Mouse (Mus musculus) intestine, embryonic 16.5 days (tissue): Measurements from ENCODE around the gene Larp1b. TPM values are rescaled to one million over a fixed set of nuclear protein-coding genes. Genes with fewer than 3 reads are reported as not detected.
A peak's percentile ranks its signal among the peaks of the same experiment; 100 is the strongest.
"Not testable (repeated sequence)": the region's sequence is repeated elsewhere in the genome, so short reads cannot be mapped to it uniquely, and the experiment has no call there.

Experiments
- ATAC-seq: fragments of 200-750 bp; cut with Nextera tagmentation; 2 replicates; pipeline ENCODE4 v1.8.0; 2017; ENCODE audit warnings: moderate TSS enrichment, moderate library complexity
- H3K27ac ChIP-seq: fragments of 300-500 bp; sonication (generic); 2 replicates; pipeline ENCODE4 v1.5.1; 2014; ENCODE audit warnings: mild to moderate bottlenecking, low read length
- H3K27me3 ChIP-seq: fragments of 300-500 bp; sonication (generic); replicated peaks from 2 replicates; pipeline ENCODE4 v1.6.1; 2014; ENCODE audit warnings: low read length, control low read depth, mixed read lengths; ENCODE audit not compliant: control insufficient read depth, insufficient read depth
- H3K36me3 ChIP-seq: fragments of 300-500 bp; sonication (generic); 2 replicates; pipeline ENCODE4 v1.6.1; 2014; ENCODE audit warnings: low read length, control low read depth; ENCODE audit not compliant: control insufficient read depth, insufficient read depth
- H3K4me1 ChIP-seq: fragments of 300-500 bp; sonication (generic); 2 replicates; pipeline ENCODE4 v1.6.1; 2014; ENCODE audit warnings: low read length, control low read depth, mixed read lengths; ENCODE audit not compliant: control insufficient read depth, insufficient read depth
- H3K4me2 ChIP-seq: fragments of 300-500 bp; sonication (generic); 2 replicates; pipeline ENCODE4 v1.6.1; 2014; ENCODE audit warnings: low read depth, low read length, control low read depth
- H3K4me3 ChIP-seq: fragments of 300-500 bp; sonication (generic); 2 replicates; pipeline ENCODE4 v1.5.1; 2014; ENCODE audit warnings: mild to moderate bottlenecking, low read length
- H3K9ac ChIP-seq: fragments of 300-500 bp; sonication (generic); 2 replicates; pipeline ENCODE4 v1.6.1; 2014; ENCODE audit warnings: low read depth, low read length
- H3K9me3 ChIP-seq: fragments of 300-500 bp; sonication (generic); 2 replicates; pipeline ENCODE4 v1.6.1; 2016; ENCODE audit warnings: low read length, control low read depth; ENCODE audit not compliant: control insufficient read depth
- WGBS: fragments of 180-500 bp; shearing (Covaris S2); extraction: QIAGEN DNeasy Blood & Tissue Kit; methylation state at CpG from one replicate; pipeline ENCODE4 v1.1.7; 2014; 5-methylcytosine and 5-hydroxymethylcytosine counted together
- polyA plus RNA-seq: library from polyadenylated mRNA; unstranded; fragments of >200 nt; fragmentation: Nextera tagmentation; extraction: Ambion mirVana; gene quantifications from 2 replicates; pipeline ENCODE4 v1.2.1, GENCODE M21; 2015

The Larp1b gene
- polyA plus RNA-seq = 13.1 and 14.4 TPM in 2 replicates

- Histone ChIP-seq H3K36me3 (no peaks in the 10 kb centered on the region), H3K4me2 (peak within 1 kb of the TSS; percentile 93), H3K4me1 (0 out of 2 replicates have a peak, but pooled peaks cover 3% of the 10 kb centered on the region), H3K9ac (peak within 1 kb of the TSS; percentile 81), H3K9me3 (no peaks in the 10 kb centered on the region), H3K27me3 (no peaks in the 10 kb centered on the region), H3K4me3 (peak within 1 kb of the TSS; percentile 81), H3K27ac (peak within 1 kb of the TSS; percentile 88)
- WGBS = under 1% methylated on average over 66 of the region's 66 CpGs
- peak; percentile 94 for ATAC-seq
Observed at GRCm38 (mm10) chr3:40949170-40949902, at the start of gene Larp1b. Gene Larp1b, plus strand, starts transcription at chr3:40949828.

- not testable (repeated sequence) for H3K4me2 ChIP-seq, H3K36me3 ChIP-seq, H3K9me3 ChIP-seq, ATAC-seq, H3K4me1 ChIP-seq, H3K9ac ChIP-seq, H3K27ac ChIP-seq, H3K4me3 ChIP-seq, H3K27me3 ChIP-seq
- WGBS = 97% methylated on average over 4 of the region's 10 CpGs
Observed at GRCm38 (mm10) chr3:40902443-40902842, 47.2 kb upstream of the Larp1b start, which contains the start of gene 1700034I23Rik. Gene 1700034I23Rik, minus strand, starts transcription at chr3:40902543.

GRCm38 (mm10) chr3:40938189-40938588 is 11.4 kb upstream of the Larp1b start:
- Histone ChIP-seq H3K4me2 (no peak overlapping the region), H3K27ac (no peak overlapping the region), H3K9me3 (no peaks in the 10 kb centered on the region), H3K4me3 (no peak overlapping the region), H3K27me3 (no peaks in the 10 kb centered on the region), H3K4me1 (no peaks in the 10 kb centered on the region), H3K9ac (no peak overlapping the region), H3K36me3 (peaks cover 6% of the 10 kb centered on the region)
- WGBS = 72% methylated on average over 5 of the region's 5 CpGs
- no peak for ATAC-seq

GRCm38 (mm10) chr3:40938592-40938991 is 11.0 kb upstream of the Larp1b start:
- Histone ChIP-seq H3K4me2 (no peak overlapping the region), H3K27ac (no peak overlapping the region), H3K27me3 (no peaks in the 10 kb centered on the region), H3K4me1 (no peaks in the 10 kb centered on the region), H3K36me3 (peaks cover 4% of the 10 kb centered on the region), H3K9ac (no peak overlapping the region), H3K9me3 (no peaks in the 10 kb centered on the region), H3K4me3 (no peak overlapping the region)
- 0 out of 2 replicates have a peak, but pooled peaks have one; percentile 48 for ATAC-seq
- WGBS = 92% methylated on average over 4 of the region's 4 CpGs

GRCm38 (mm10) chr3:40939019-40939418 is 10.6 kb upstream of the Larp1b start:
- H3K9me3 ChIP-seq = no peaks in the 10 kb centered on the region
- no peak overlapping the region for H3K4me3 ChIP-seq
- H3K27me3 ChIP-seq = no peaks in the 10 kb centered on the region
- no peak overlapping the region for H3K4me2 ChIP-seq
- H3K9ac ChIP-seq = no peak overlapping the region
- peaks cover 1% of the 10 kb centered on the region; the same call in 1 of the 2 replicates for H3K36me3 ChIP-seq
- H3K4me1 ChIP-seq = no peaks in the 10 kb centered on the region
- no peak overlapping the region for H3K27ac ChIP-seq
- ATAC-seq = no peak

- H3K36me3 ChIP-seq = no peaks in the 10 kb centered on the region
- peak overlapping the region; percentile 93 for H3K4me2 ChIP-seq
- H3K27me3 ChIP-seq = no peaks in the 10 kb centered on the region
- 0 out of 2 replicates have a peak, but pooled peaks cover 3% of the 10 kb centered on the region for H3K4me1 ChIP-seq
- peak overlapping the region; percentile 81 for H3K4me3 ChIP-seq
- peak overlapping the region; percentile 81 for H3K9ac ChIP-seq
- H3K9me3 ChIP-seq = no peaks in the 10 kb centered on the region
- peak overlapping the region; percentile 88 for H3K27ac ChIP-seq
- under 1% methylated on average over 94 of the region's 118 CpGs for WGBS
- ATAC-seq = peak; percentile 25
Observed at GRCm38 (mm10) chr3:40949903-40950600, 424 bp downstream of the Larp1b start.

GRCm38 (mm10) chr3:40950601-40951201 is 1.1 kb downstream of the Larp1b start:
- H3K27me3 ChIP-seq = no peaks in the 10 kb centered on the region
- peak overlapping the region; percentile 93 for H3K4me2 ChIP-seq
- H3K9ac ChIP-seq = peak overlapping the region; percentile 81
- peak overlapping the region; percentile 88 for H3K27ac ChIP-seq
- H3K9me3 ChIP-seq = no peaks in the 10 kb centered on the region
- H3K4me3 ChIP-seq = peak overlapping the region; percentile 81
- under 1% methylated on average over 43 of the region's 43 CpGs for WGBS
- H3K4me1 ChIP-seq = 0 out of 2 replicates have a peak, but pooled peaks cover 3% of the 10 kb centered on the region
- no peaks in the 10 kb centered on the region for H3K36me3 ChIP-seq
- peak; percentile 26 for ATAC-seq

- H3K4me1 ChIP-seq = 0 out of 2 replicates have a peak, but pooled peaks cover 3% of the 10 kb centered on the region
- 10% methylated on average over 7 of the region's 7 CpGs for WGBS
- no peak overlapping the region; the same call in 1 of the 2 replicates for H3K9ac ChIP-seq
- no peak overlapping the region for H3K27ac ChIP-seq
- H3K9me3 ChIP-seq = no peaks in the 10 kb centered on the region
- ATAC-seq = no peak
- H3K36me3 ChIP-seq = no peaks in the 10 kb centered on the region
- no peaks in the 10 kb centered on the region for H3K27me3 ChIP-seq
- peak overlapping the region; percentile 93 for H3K4me2 ChIP-seq
- peak overlapping the region; percentile 81 for H3K4me3 ChIP-seq
Observed at GRCm38 (mm10) chr3:40951365-40951764, 1.7 kb downstream of the Larp1b start.

- Histone ChIP-seq H3K27me3 (no peaks in the 10 kb centered on the region), H3K27ac (no peak overlapping the region), H3K4me2 (no peak overlapping the region), H3K9me3 (no peaks in the 10 kb centered on the region), H3K36me3 (no peaks in the 10 kb centered on the region), H3K4me1 (0 out of 2 replicates have a peak, but pooled peaks cover 3% of the 10 kb centered on the region), H3K9ac (no peak overlapping the region), H3K4me3 (no peak overlapping the region)
- ATAC-seq = no peak
Observed at GRCm38 (mm10) chr3:40952606-40953005, 3.0 kb downstream of the Larp1b start.
